Mouse (Mus musculus): ENCODE measurements around the gene Nr0b2. TPM values are rescaled to one million over a fixed set of nuclear protein-coding genes. Genes with fewer than 3 reads are reported as not detected.
A peak's percentile ranks its signal among the peaks of the same experiment; 100 is the strongest.

Nr0b2 gene
- polyA plus RNA-seq, 1 experiment from 2014 or later, result not detected

DNA sequence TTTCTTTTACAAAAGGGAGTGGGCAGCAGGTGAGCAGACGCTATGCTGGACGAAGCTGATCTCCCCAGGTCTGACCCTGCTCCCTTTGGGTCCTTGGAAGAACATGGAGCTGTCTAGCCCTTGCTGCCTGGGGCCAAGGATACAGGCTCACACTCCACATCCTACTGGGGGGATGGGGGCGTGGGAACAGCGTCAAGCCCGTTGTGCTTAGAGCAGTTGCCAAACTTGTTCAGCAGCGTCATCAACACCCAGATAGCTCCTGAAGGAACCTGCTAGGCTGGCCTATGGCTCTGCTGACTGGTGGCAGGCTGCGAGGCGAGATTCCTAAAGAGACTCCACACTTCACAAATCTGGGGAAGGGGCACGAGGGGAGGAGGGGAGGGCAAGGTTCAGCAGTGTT lies 52.2 kb downstream of the Nr0b2 start:
- 42% methylated on average over 9 of the region's 9 CpGs for WGBS
- Histone ChIP-seq H3K9ac (no peak overlapping the region), H3K4me3 (ENCODE audit: low read depth, low read length) (no peak overlapping the region), H3K27ac (ENCODE audit: low read depth) (peak overlapping the region; percentile 59; the same call in 1 of the 2 replicates), H3K4me2 (no peak overlapping the region), H3K36me3 (ENCODE audit: insufficient read depth) (peaks cover 44% of the 10 kb centered on the region), H3K4me1 (ENCODE audit: insufficient read depth) (no peaks in the 10 kb centered on the region), H3K27me3 (ENCODE audit: insufficient read depth, low read length) (peaks cover 17% of the 10 kb centered on the region), H3K9me3 (ENCODE audit: low read depth, low read length) (no peaks in the 10 kb centered on the region)
- DNase-seq, result peak; percentile 67
- ATAC-seq (ENCODE audit: insufficient read depth), result peak; percentile 50
- TF ChIP-seq CTCF (IDR thresholded peaks at IDR 0.05; ENCODE audit: low read depth), result no peak

Small RNA genes within 50 kb of the gene (microRNA-seq; reads per million reads assigned to microRNA genes)
- not detected for gene Gm23158 (ENCODE audit: borderline number of aligned reads)

Other genes starting within 250 kb of the Nr0b2 start
- gene Wdtc1, start 199.9 kb upstream of the Nr0b2 start, polyA plus RNA-seq (2014; fragmentation: Nextera tagmentation; extraction: Ambion mirVana), result 13.8 and 15.3 TPM in 2 replicates
- gene Slc9a1, start 183.7 kb upstream of the Nr0b2 start, polyA plus RNA-seq (2014; fragmentation: Nextera tagmentation; extraction: Ambion mirVana), result 8.7 and 9.7 TPM in 2 replicates
- 0.41 and 0.42 TPM in 2 replicates for gene Tent5b, start 73.2 kb upstream of the Nr0b2 start, polyA plus RNA-seq (2014; fragmentation: Nextera tagmentation; extraction: Ambion mirVana)
- gene Trnp1, start 54.8 kb upstream of the Nr0b2 start, polyA plus RNA-seq (2014; fragmentation: Nextera tagmentation; extraction: Ambion mirVana), result 1.1 and 1.3 TPM in 2 replicates
- gene Kdf1, start 34.4 kb upstream of the Nr0b2 start, polyA plus RNA-seq (2014; fragmentation: Nextera tagmentation; extraction: Ambion mirVana), result 28.0 and 31.5 TPM in 2 replicates
- gene Nudc, start 7.4 kb upstream of the Nr0b2 start, polyA plus RNA-seq (2014; fragmentation: Nextera tagmentation; extraction: Ambion mirVana), result 248 and 258 TPM in 2 replicates
- gene Gpatch3, start 21.4 kb downstream of the Nr0b2 start, polyA plus RNA-seq (2014; fragmentation: Nextera tagmentation; extraction: Ambion mirVana), result 8.0 and 8.7 TPM in 2 replicates
- gene Gpn2, start 31.0 kb downstream of the Nr0b2 start, polyA plus RNA-seq (2014; fragmentation: Nextera tagmentation; extraction: Ambion mirVana), result 21.1 and 23.7 TPM in 2 replicates
- 10.4 and 10.6 TPM in 2 replicates for gene Sfn, start 48.8 kb downstream of the Nr0b2 start, polyA plus RNA-seq (2014; fragmentation: Nextera tagmentation; extraction: Ambion mirVana)
- gene Zdhhc18, start 96.8 kb downstream of the Nr0b2 start, polyA plus RNA-seq (2014; fragmentation: Nextera tagmentation; extraction: Ambion mirVana), result 5.5 and 9.9 TPM in 2 replicates
- 13.9 and 14.5 TPM in 2 replicates for gene Pigv, start 119.3 kb downstream of the Nr0b2 start, polyA plus RNA-seq (2014; fragmentation: Nextera tagmentation; extraction: Ambion mirVana)
- gene Arid1a, start 203.4 kb downstream of the Nr0b2 start, polyA plus RNA-seq (2014; fragmentation: Nextera tagmentation; extraction: Ambion mirVana), result 40.1 and 44.7 TPM in 2 replicates

All from lung, embryonic 14.5 days (tissue).